Mouse (Mus musculus) liver, embryonic 13.5 days (tissue): ENCODE results near the gene Samd4b. TPM values are rescaled to one million over a fixed set of nuclear protein-coding genes. Genes with fewer than 3 reads are reported as not detected.
"Not testable (repeated sequence)": the region's sequence is repeated elsewhere in the genome, so short reads cannot be mapped to it uniquely, and the experiment has no call there.

Source experiments
- ATAC-seq: fragments of 200-750 bp; cut with Nextera tagmentation; 2 replicates; pipeline ENCODE4 v1.8.0; 2017; ENCODE audit warnings: low read depth, mild to moderate bottlenecking, moderate number of reproducible peaks, moderate library complexity
- DNase-seq: peaks from one replicate; pipeline ENCODE4 v3.0.0; 2022
- H3K27ac ChIP-seq: fragments of 300-500 bp; sonication (generic); 2 replicates; pipeline ENCODE4 v1.5.1; 2015; ENCODE audit warnings: moderate library complexity, mild to moderate bottlenecking, inconsistent platforms
- H3K27me3 ChIP-seq: fragments of 300-500 bp; sonication (generic); 2 replicates; pipeline ENCODE4 v1.6.1; 2015; ENCODE audit warnings: mild to moderate bottlenecking, inconsistent platforms
- H3K36me3 ChIP-seq: fragments of 300-500 bp; sonication (generic); 2 replicates; pipeline ENCODE4 v1.6.1; 2015; ENCODE audit warnings: mild to moderate bottlenecking, inconsistent platforms
- H3K4me1 ChIP-seq: fragments of 300-500 bp; sonication (generic); replicated peaks from 2 replicates; pipeline ENCODE4 v1.6.1; 2015; ENCODE audit warnings: inconsistent platforms
- H3K4me2 ChIP-seq: fragments of 300-500 bp; sonication (generic); 2 replicates; pipeline ENCODE4 v1.6.1; 2015; ENCODE audit warnings: inconsistent platforms, mild to moderate bottlenecking, moderate library complexity
- H3K4me3 ChIP-seq: fragments of 300-500 bp; sonication (generic); replicated peaks from 2 replicates; pipeline ENCODE4 v1.5.1; 2015; ENCODE audit warnings: mild to moderate bottlenecking, inconsistent platforms
- H3K9ac ChIP-seq: fragments of 300-500 bp; sonication (generic); 2 replicates; pipeline ENCODE4 v1.6.1; 2015; ENCODE audit warnings: mild to moderate bottlenecking, inconsistent platforms
- H3K9me3 ChIP-seq: fragments of 300-500 bp; sonication (generic); replicated peaks from 2 replicates; pipeline ENCODE4 v1.6.1; 2016; ENCODE audit warnings: inconsistent platforms
- WGBS: fragments of 180-500 bp; shearing (Covaris S2); methylation state at CpG from one replicate; pipeline ENCODE4 v1.1.7; 2015; ENCODE audit not compliant: insufficient replicate concordance; 5-methylcytosine and 5-hydroxymethylcytosine counted together
- polyA plus RNA-seq: library from polyadenylated mRNA; unstranded; fragments of >200 nt; fragmentation: Nextera tagmentation; extraction: Ambion mirVana; gene quantifications from 2 replicates; pipeline ENCODE4 v1.2.1, GENCODE M21; 2015

Samd4b gene
- polyA plus RNA-seq, 1 experiment from 2014 or later: 4.1 TPM

- H3K9ac ChIP-seq, H3K9me3 ChIP-seq, ATAC-seq, H3K27ac ChIP-seq, H3K27me3 ChIP-seq, H3K4me2 ChIP-seq, DNase-seq, H3K4me3 ChIP-seq, H3K36me3 ChIP-seq: not testable (repeated sequence)
- 70% methylated on average over 2 of the region's 2 CpGs for WGBS
- peaks cover 14% of the 10 kb centered on the region for H3K4me1 ChIP-seq
Measured at GRCm38 (mm10) chr7:28603788-28604187, 5.8 kb upstream of the Samd4b start.

DNA sequence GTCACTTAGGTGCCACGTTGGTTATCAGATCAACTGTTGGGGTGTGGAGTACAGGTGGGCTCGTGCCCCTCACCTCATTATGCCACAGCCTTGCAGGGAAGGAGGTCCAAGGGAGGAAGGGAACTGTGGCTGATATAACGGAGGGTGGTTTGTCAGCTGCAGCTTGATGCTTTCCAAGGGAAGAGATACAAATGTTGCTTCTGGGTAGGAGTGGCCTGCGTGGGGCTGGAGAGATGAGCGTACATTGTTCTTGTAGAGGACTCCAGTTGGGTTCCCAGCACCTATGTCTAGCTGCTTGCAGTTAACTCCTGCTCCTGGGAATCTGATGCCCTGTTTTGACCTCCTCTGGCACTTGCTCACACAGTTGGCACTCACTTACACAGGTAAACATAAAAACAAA lies 5.2 kb upstream of the Samd4b start:
- H3K27me3 ChIP-seq: no peaks in the 10 kb centered on the region
- 54% methylated on average over 5 of the region's 5 CpGs for WGBS
- ATAC-seq (no peak), DNase-seq (no peak)
- H3K4me1 ChIP-seq: peaks cover 20% of the 10 kb centered on the region
- H3K4me3 ChIP-seq: no peak overlapping the region
- no peak overlapping the region for H3K27ac ChIP-seq
- H3K9ac ChIP-seq: no peak overlapping the region
- H3K4me2 ChIP-seq: no peak overlapping the region
- H3K9me3 ChIP-seq: no peaks in the 10 kb centered on the region
- no peaks in the 10 kb centered on the region for H3K36me3 ChIP-seq

DNA sequence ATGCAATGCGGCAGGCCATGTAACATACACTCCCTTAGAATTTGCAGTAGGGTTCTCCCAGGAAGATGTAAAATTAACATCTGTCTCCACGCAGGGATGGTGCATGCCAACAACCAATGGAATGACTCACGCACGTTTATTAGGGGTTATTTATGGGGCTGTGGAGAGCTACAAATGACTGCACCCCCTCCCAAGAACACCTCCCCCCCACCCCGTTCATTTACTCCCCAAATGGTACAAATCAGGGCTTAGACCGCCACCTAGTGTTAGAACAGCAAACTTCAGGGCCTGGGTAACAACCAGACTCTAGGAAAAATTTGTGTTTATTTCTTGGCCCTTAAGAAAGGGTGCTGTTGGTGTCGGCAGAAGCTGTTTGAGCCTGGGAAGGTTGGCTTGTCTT lies 3.7 kb upstream of the Samd4b start:
- Histone ChIP-seq H3K27ac (no peak overlapping the region), H3K9ac (no peak overlapping the region), H3K36me3 (no peaks in the 10 kb centered on the region), H3K27me3 (no peaks in the 10 kb centered on the region), H3K9me3 (no peaks in the 10 kb centered on the region), H3K4me3 (no peak overlapping the region), H3K4me1 (peaks cover 29% of the 10 kb centered on the region), H3K4me2 (no peak overlapping the region)
- ATAC-seq (no peak), DNase-seq (peak; percentile 47)
- 25% methylated on average over 7 of the region's 7 CpGs for WGBS

DNA sequence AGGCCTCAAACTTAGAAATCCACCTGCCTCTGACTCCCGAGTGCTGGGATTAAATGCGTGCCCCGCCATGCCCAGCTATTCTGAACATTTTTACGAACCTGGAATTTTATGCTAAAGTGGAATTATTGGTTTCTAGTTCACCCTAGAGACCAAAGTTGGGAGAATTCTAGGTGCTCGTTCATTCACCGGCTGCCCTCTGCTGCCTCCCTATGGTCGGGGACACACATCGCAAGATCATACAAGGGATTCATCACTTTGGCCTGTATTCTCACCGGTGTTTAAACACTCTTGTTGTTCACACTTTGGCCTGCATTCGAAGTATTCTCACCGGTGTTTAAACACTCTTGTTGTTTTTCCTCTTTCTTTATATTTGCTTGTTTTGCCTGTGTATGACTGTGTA lies 3.1 kb upstream of the Samd4b start:
- Histone ChIP-seq H3K4me2 (no peak overlapping the region), H3K9ac (no peak overlapping the region), H3K27me3 (no peaks in the 10 kb centered on the region), H3K36me3 (no peaks in the 10 kb centered on the region), H3K27ac (no peak overlapping the region), H3K4me1 (peaks cover 36% of the 10 kb centered on the region), H3K9me3 (no peaks in the 10 kb centered on the region), H3K4me3 (no peak overlapping the region)
- ATAC-seq (no peak), DNase-seq (peak; percentile 46)
- 8% methylated on average over 11 of the region's 11 CpGs for WGBS

- H3K9me3 ChIP-seq: no peaks in the 10 kb centered on the region
- H3K9ac ChIP-seq: no peak overlapping the region; the same call in 1 of the 2 replicates
- peaks cover 10% of the 10 kb centered on the region for H3K36me3 ChIP-seq
- DNase-seq (no peak), ATAC-seq (no peak)
- H3K4me1 ChIP-seq: peaks cover 56% of the 10 kb centered on the region
- 71% methylated on average over 2 of the region's 2 CpGs for WGBS
- H3K27me3 ChIP-seq: no peaks in the 10 kb centered on the region
- no peak overlapping the region for H3K4me2 ChIP-seq
- H3K27ac ChIP-seq: no peak overlapping the region; the same call in none of the 2 replicates
- no peak overlapping the region for H3K4me3 ChIP-seq
Measured at GRCm38 (mm10) chr7:28598951-28599350, 1.0 kb upstream of the Samd4b start.

GRCm38 (mm10) chr7:28597277-28597570 lies 720 bp downstream of the Samd4b start:
- Histone ChIP-seq H3K4me2 (peak overlapping the region; percentile 94), H3K9ac (peak overlapping the region; percentile 77), H3K4me3 (peak overlapping the region; percentile 80), H3K27ac (peak overlapping the region; percentile 98), H3K4me1 (peaks cover 74% of the 10 kb centered on the region), H3K36me3 (peaks cover 17% of the 10 kb centered on the region), H3K9me3 (no peaks in the 10 kb centered on the region), H3K27me3 (no peaks in the 10 kb centered on the region)
- WGBS: 2% methylated on average over 9 of the region's 9 CpGs
- peak; percentile 7 for ATAC-seq
- DNase-seq: no peak

- DNase-seq (peak; percentile 85), ATAC-seq (peak; percentile 95)
- Histone ChIP-seq H3K4me3 (peak overlapping the region; percentile 80), H3K36me3 (peaks cover 19% of the 10 kb centered on the region), H3K9ac (peak overlapping the region; percentile 77), H3K4me1 (peaks cover 79% of the 10 kb centered on the region), H3K27ac (peak overlapping the region; percentile 98), H3K27me3 (no peaks in the 10 kb centered on the region), H3K9me3 (no peaks in the 10 kb centered on the region), H3K4me2 (peak overlapping the region; percentile 94)
- WGBS: 40% methylated on average over 20 of the region's 20 CpGs
Measured at GRCm38 (mm10) chr7:28596436-28597276, 1.3 kb downstream of the Samd4b start.

DNA sequence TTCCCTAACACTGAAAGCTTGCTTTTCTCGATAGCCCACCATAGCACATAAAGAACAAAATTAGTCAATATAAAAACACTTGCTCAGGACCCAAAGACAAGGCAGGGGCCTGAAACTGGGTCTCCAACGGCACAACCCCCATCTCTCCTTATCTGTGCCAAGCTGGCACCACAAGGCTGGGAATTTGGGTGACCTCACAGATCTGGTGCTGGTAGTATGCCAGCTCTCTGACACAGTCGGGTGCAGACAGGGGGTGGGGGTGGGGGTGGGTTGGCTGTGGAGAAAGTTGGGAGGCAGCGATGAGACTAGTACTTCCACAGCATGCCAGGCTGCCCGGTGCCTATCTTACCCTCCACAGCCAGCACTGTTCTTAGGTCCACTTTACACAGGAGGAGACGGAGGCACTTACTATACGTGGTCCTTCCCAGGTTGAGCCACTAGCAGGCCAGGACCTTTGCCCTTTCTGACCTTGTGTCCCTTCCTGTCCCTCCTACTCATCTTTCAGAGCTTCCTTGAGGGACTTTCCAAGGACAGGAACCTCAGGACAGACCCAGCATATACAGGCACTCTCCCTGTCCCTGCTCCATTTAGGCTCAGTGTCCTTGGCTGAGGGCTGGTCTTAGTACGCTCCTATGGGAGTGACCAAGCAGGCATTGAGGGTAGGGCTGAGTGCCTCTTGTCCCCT lies 2.1 kb downstream of the Samd4b start:
- ATAC-seq: no peak; the same call in 1 of the 2 replicates
- no peaks in the 10 kb centered on the region for H3K9me3 ChIP-seq
- H3K9ac ChIP-seq: peak overlapping the region; percentile 70
- H3K4me1 ChIP-seq: peaks cover 80% of the 10 kb centered on the region
- peak overlapping the region; percentile 94 for H3K4me2 ChIP-seq
- peak overlapping the region; percentile 98 for H3K27ac ChIP-seq
- H3K27me3 ChIP-seq: no peaks in the 10 kb centered on the region
- no peak for DNase-seq
- 76% methylated on average over 8 of the region's 8 CpGs for WGBS
- peaks cover 25% of the 10 kb centered on the region for H3K36me3 ChIP-seq
- H3K4me3 ChIP-seq: peak overlapping the region; percentile 80

DNA sequence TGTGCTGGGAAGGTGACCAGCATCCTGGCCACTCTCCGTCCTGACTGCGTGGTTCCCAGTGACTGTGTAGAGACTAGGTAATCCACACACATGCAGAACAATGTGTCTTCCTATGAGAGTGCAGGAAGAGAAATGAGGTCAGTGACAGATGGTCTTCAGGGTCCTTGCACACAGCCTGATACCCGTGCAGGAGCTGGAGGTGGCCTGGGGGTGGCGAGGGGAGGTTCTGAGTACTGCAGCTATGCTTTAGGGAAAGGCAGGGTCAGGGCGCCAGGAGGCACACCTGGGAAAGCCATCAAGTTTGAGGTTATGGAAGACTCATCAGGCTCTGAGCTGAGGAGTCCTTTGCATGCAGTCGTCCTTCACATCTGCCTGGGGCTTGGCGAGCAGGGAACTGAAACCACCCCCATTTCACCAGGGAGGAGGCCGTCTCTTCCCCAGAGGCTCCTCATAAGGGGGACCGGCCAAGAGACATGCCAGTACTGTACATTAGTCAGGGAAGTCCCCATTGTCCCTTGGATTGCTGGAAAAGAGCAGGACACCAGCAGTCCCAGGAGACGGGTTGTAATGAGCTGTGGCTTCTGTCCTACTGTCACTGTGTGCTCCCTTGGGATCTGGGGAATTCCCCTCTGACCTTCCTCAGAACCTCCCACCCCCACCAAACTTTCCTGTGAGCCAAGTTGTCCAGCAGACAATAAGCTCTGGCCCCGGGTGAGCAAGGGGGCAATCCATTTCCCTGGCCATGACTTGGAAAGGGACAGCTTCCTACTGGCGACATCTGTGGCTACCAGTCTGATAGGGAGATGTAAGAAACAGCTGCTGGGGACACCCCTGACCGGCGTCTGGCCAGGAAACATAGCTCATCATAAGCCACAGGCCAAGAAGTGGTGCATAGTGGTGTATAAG lies 4.5 kb downstream of the Samd4b start:
- 55% methylated on average over 14 of the region's 14 CpGs for WGBS
- Histone ChIP-seq H3K4me3 (no peak overlapping the region), H3K27ac (no peak overlapping the region), H3K36me3 (peaks cover 25% of the 10 kb centered on the region), H3K4me2 (no peak overlapping the region), H3K9ac (no peak overlapping the region), H3K4me1 (peaks cover 90% of the 10 kb centered on the region), H3K9me3 (no peaks in the 10 kb centered on the region), H3K27me3 (no peaks in the 10 kb centered on the region)
- DNase-seq (no peak), ATAC-seq (no peak)

DNA sequence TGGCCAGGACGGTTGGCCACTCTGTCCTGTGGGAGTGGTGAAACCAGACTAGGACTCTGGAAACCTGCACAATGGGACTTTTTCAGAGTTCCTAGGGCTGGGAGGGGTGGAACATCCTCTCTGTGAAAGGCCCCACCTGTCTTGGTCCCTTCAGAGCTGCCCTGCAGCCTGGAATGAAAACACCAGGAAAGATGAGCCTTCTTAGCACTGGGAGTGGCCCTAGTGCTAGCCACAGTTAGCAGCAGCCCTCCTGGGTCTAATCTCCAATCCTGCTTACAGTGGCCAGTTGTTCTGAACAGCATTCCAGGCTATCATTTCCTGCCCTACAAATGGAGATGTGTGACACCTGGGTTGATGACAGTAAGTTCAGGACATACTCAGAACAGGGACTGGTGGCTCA lies 6.1 kb downstream of the Samd4b start:
- 58% methylated on average over 1 of the region's 1 CpGs for WGBS

DNA sequence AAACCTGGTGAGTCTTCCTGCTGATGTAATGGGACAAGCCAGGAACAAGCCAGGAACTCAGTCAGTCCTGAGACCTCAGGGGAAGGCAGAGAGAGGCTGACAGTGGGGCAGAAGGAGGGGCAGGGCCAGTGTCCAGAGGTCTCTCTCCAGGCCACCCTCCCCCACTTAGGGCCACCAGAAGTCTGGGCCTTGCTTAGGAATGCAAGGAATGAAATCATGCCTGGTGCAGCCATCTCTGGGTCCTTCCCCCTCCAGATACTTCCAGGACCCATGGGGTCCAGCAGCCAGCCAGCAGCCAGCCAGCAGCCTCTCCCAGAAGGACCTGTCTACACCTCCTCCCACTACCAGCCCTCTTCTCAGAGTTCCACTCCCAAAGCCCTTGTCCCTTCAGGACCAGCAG lies 10.3 kb downstream of the Samd4b start:
- Histone ChIP-seq H3K27me3 (no peaks in the 10 kb centered on the region), H3K9me3 (no peaks in the 10 kb centered on the region), H3K9ac (peak overlapping the region; percentile 41), H3K27ac (no peak overlapping the region; the same call in 1 of the 2 replicates), H3K4me2 (no peak overlapping the region), H3K4me3 (no peak overlapping the region), H3K36me3 (peaks cover 11% of the 10 kb centered on the region), H3K4me1 (peaks cover 97% of the 10 kb centered on the region)
- DNase-seq (no peak), ATAC-seq (no peak)

More for the DNA sequence above, 6.1 kb downstream of the Samd4b start:
- Histone ChIP-seq H3K9ac (peak overlapping the region; percentile 43; the same call in 1 of the 2 replicates), H3K27ac (peak overlapping the region; percentile 23; the same call in 1 of the 2 replicates), H3K9me3 (no peaks in the 10 kb centered on the region), H3K4me1 (peaks cover 97% of the 10 kb centered on the region), H3K4me2 (no peak overlapping the region), H3K36me3 (peaks cover 25% of the 10 kb centered on the region), H3K27me3 (no peaks in the 10 kb centered on the region), H3K4me3 (no peak overlapping the region)
- ATAC-seq (no peak), DNase-seq (no peak)
